ENCODE assay signal across 17 mouse cellular contexts in the genomic region with DNA sequence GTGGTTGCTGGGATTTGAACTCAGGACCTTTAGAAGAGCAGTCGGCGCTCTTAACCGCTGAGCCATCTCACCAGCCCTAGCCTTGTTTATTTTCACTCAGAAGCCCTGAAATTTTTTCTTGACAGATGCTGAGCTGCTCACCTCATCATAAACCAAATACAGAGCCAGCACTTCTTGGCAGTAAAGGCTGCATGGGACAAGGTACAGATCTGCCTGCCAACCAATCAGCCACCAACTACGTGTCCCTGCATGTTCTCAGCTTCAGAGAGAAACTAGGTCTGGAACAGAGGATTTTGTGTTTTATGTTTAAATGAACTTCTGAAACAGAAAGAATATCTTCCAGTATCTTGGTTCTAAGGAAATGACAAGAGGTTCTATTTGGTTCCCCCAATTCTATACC.
A peak's percentile ranks its signal among the peaks of the same experiment; 100 is the strongest.
DNase-seq lines count a peak whose midpoint lies in the region; ATAC-seq and TF ChIP-seq lines count a peak whose summit lies in the region.
"Had no signal": no experiment of that assay in that cellular context is flagged by ENCODE, and none has a peak within 500 bp of the region (broad histone marks: within the 10 kb centered on the region; RNA-seq: fewer than 3 reads in every experiment).

No protein-coding gene starts in this region.

- intact Hi-C loops in left cerebral cortex, postnatal 10 days (cut with DNase I): no loop called here
- intact Hi-C loops in left cerebral cortex, adult 2 months (cut with DNase I): no loop called here

- H3K4me3 ChIP-seq in left cerebral cortex, adult 2 months: no peak overlapping the region
- H3K4me3 ChIP-seq: embryonic facial prominence, embryonic 13.5 days; forebrain, embryonic 10.5 days; limb, embryonic 15.5 days; neural tube, embryonic 12.5 days had no signal

- peak; percentile 10 to 16 for DNase-seq in left cerebral cortex, postnatal 10 days (ENCODE audit: extremely low spot score in 1 of 2, low spot score in 2 of 2)
- DNase-seq in left cerebral cortex, adult 2 months (ENCODE audit: extremely low spot score in 1 of 2, low spot score in 2 of 2): no peak
- peak; percentile 11 to 20 for DNase-seq in cerebellum, adult 18-20 months
- peak; percentile 67 to 69 for DNase-seq in cerebellum, postnatal 14 days
- DNase-seq in right cerebral cortex, postnatal 10 days (ENCODE audit: low spot score in 2 of 2): peak; percentile 25 to 39
- DNase-seq in kidney, postnatal 14 days: no peak
- DNase-seq: adrenal gland, postnatal 36 days; heart, postnatal 36 days; thymus, adult 2 months had no signal

- no peak for ATAC-seq in megakaryocyte-erythroid progenitor cell, adult 5-6 weeks (replicated peaks; ENCODE audit: low FRiP score, low TSS enrichment, poor library complexity, severe bottlenecking)
- ATAC-seq: CD4-positive, CD25-positive, alpha-beta regulatory T cell, adult 4 months; inflammation-experienced regulatory T-cells, adult 6 months; midbrain, embryonic 16.5 days had no signal

- no peak for TF ChIP-seq CTCF in left cerebral cortex, adult 2 months (IDR thresholded peaks at IDR 0.05)

- H3K27ac ChIP-seq in left cerebral cortex, adult 2 months: no peak overlapping the region
- H3K27ac ChIP-seq: embryonic facial prominence, embryonic 13.5 days; forebrain, embryonic 10.5 days; limb, embryonic 15.5 days; neural tube, embryonic 12.5 days had no signal

Comparison
In these comparisons a context has a peak if more than half of its experiments do, and no peak if none do; other contexts are left out.
1. DNase-seq: peak in left cerebral cortex, postnatal 10 days (2 of 2), cerebellum, adult 18-20 months (2 of 2), cerebellum, postnatal 14 days (2 of 2) and right cerebral cortex, postnatal 10 days (2 of 2); none in left cerebral cortex, adult 2 months (0 of 2) and kidney, postnatal 14 days (single experiment).